Mouse (Mus musculus): ENCODE measurements at regions not wholly inside any gene's neighbourhood (a gene's known extent, or its start where the extent isn't known, plus 50 kb on each side); places are given as distances from the start of the nearest gene placed in this dataset.

- TF ChIP-seq CTCF (IDR thresholded peaks at IDR 0.05; ENCODE audit: low read depth, low read length), result no peak
- TF ChIP-seq GATA1 (IDR thresholded peaks at IDR 0.05; ENCODE audit: borderline replicate concordance, low read length), result no peak
- TF ChIP-seq POLR2AphosphoS5 (IDR thresholded peaks at IDR 0.05; ENCODE audit: insufficient replicate concordance, low read depth, low read length), result no peak
- TF ChIP-seq TAL1 (conservative IDR thresholded peaks at IDR 0.05; ENCODE audit: low read depth, low read length), result no peak
Measured at GRCm38 (mm10) chr13:99038198-99039062, 54.1 kb upstream of the 1700024P04Rik start.

Data from G1E (cell line).